Mouse (Mus musculus) liver, postnatal 0 days (tissue): ENCODE measurements around the gene Plekhg1.

Experiments
- CTCF ChIP-seq: sonication (generic); IDR thresholded peaks from 2 replicates; pipeline ENCODE4 v1.5.1; 2016; ENCODE audit warnings: antibody characterized with exemption, low read depth
- EP300 ChIP-seq: IDR thresholded peaks from 2 replicates; pipeline ENCODE4 v1.6.1; 2016; ENCODE audit warnings: antibody characterized with exemption, low read depth, mild to moderate bottlenecking

DNA sequence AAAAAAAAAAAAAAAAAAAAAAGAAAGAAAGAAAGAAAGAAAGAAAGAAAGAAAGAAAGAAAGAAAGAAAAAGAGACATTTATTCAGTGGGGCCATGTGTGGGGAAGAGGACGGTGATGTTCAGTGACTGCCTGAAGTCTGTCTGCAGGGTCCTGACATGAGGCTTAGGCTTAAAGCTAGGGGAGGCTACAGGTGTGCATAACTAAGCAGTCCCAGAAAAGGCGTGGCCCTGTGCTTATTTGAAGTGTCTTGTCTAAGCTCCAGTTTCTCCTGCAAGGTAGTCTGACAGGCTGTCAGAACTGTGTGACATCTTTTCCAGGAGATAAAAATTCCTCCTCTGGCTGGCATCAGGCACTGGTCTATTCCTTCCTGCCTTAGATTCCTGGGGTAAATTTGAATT, 37.6 kb upstream of the Plekhg1 start:
- TF ChIP-seq CTCF (no peak), EP300 (no peak)
